Mouse (Mus musculus) olfactory bulb, adult 2 months (tissue): ENCODE data around the gene Actl6b. TPM values are rescaled to one million over a fixed set of nuclear protein-coding genes. Genes with fewer than 3 reads are reported as not detected.

Source experiments
- H3K27ac ChIP-seq: fragments of 200-500 bp; 2 replicates; pipeline ENCODE4 v1.5.1; 2012; ENCODE audit warnings: low read depth, low read length; ENCODE audit not compliant: insufficient read depth
- H3K4me1 ChIP-seq: fragments of 200-500 bp; 2 replicates; pipeline ENCODE4 v1.6.1; 2012; ENCODE audit warnings: low read length; ENCODE audit not compliant: control insufficient read depth, insufficient read depth
- H3K4me3 ChIP-seq: fragments of 200-500 bp; 2 replicates; pipeline ENCODE4 v1.5.1; 2012; ENCODE audit warnings: mild to moderate bottlenecking, low read depth, low read length, moderate library complexity; ENCODE audit not compliant: insufficient read depth
- CTCF ChIP-seq: fragments of 200-500 bp; IDR thresholded peaks from 2 replicates; pipeline ENCODE4 v1.5.1; 2012; ENCODE audit warnings: low read depth, mild to moderate bottlenecking, low read length, moderate library complexity; ENCODE audit not compliant: insufficient read depth
- POLR2A ChIP-seq: fragments of 200-500 bp; IDR thresholded peaks from 2 replicates; pipeline ENCODE4 v1.6.1; 2012; ENCODE audit warnings: mild to moderate bottlenecking, low read depth, low read length, moderate library complexity; ENCODE audit not compliant: insufficient read depth
- WGBS: fragments of 180-500 bp; shearing (Covaris S2); methylation state at CpG from one replicate; pipeline ENCODE4 v1.1.7; 2018; 5-methylcytosine and 5-hydroxymethylcytosine counted together
- polyA plus RNA-seq: library from polyadenylated mRNA; stranded (reverse); fragments of >200 nt; gene quantifications from 2 replicates; pipeline ENCODE4 v1.2.4, GENCODE M21; 2012; ENCODE audit warnings: low replicate concordance; ENCODE audit not compliant: missing spikeins, insufficient read depth, insufficient read length

Gene Actl6b
- polyA plus RNA-seq, 1 experiment, result not detected

GRCm38 (mm10) chr5:137569031-137569430, 15.7 kb downstream of the Actl6b start:
- no peak for TF ChIP-seq POLR2A
- TF ChIP-seq CTCF, result no peak
- H3K27ac ChIP-seq, result no peak overlapping the region
- H3K4me3 ChIP-seq, result no peak overlapping the region
- 68% methylated on average over 12 of the region's 12 CpGs for WGBS
- H3K4me1 ChIP-seq, result no peaks in the 10 kb centered on the region

DNA sequence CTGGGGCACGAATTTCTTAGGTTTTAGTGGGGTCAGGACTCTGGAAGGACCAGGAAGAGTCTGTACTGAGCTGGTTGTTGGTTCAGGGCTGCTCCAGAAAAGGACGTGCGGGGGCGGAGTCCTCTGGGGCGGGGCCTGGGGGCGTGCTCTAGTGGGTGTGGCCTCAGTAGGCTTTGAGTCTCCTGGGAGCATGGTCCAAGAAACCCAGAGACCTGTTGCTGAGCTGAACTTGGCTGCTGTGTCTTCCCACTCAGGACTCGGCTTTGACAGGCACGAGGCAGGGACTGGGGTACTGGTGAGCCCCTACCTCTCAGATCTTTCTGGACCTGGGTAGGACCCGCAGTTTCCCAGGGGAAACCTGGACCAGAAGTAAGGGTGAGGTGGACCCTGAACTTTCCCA, 16.3 kb downstream of the Actl6b start, which contains the start of gene Tfr2:
Gene Tfr2 (plus strand): TSS at position 176 of the 400 bp plus-strand sequence.
- WGBS, result 39% methylated on average over 9 of the region's 9 CpGs
- TF ChIP-seq CTCF (no peak), POLR2A (no peak)
- peaks cover 6% of the 10 kb centered on the region; the same call in 1 of the 2 replicates for H3K4me1 ChIP-seq
- H3K27ac ChIP-seq, result no peak within 1 kb of the TSS
- no peak within 1 kb of the TSS for H3K4me3 ChIP-seq

DNA sequence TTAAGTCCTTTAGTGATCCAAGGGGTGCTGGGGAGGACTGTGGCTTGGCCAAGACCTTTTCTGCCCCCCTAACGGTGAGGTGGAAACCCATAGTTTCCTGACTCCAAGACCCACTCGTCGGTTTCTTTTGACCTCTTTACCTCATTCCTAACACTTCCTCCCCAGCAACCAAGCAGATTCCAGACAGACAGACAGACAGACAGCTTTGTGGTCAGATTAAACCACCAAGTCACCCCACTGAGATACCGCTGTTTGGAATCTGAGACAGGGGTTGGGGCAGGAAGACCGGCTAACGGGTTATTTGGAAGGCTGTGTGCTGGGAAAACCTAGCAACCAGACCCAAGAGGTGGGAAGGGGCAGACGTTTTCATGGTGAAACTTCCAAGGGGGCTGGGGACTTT, 16.9 kb downstream of the Actl6b start:
- no peak for TF ChIP-seq POLR2A
- TF ChIP-seq CTCF, result no peak
- H3K4me3 ChIP-seq, result no peak overlapping the region
- WGBS, result 53% methylated on average over 7 of the region's 7 CpGs
- H3K27ac ChIP-seq, result no peak overlapping the region
- peaks cover 7% of the 10 kb centered on the region; the same call in 1 of the 2 replicates for H3K4me1 ChIP-seq

- TF ChIP-seq CTCF, result no peak
- no peak for TF ChIP-seq POLR2A
- peaks cover 7% of the 10 kb centered on the region; the same call in 1 of the 2 replicates for H3K4me1 ChIP-seq
- no peak overlapping the region for H3K27ac ChIP-seq
- H3K4me3 ChIP-seq, result no peak overlapping the region
- 82% methylated on average over 17 of the region's 17 CpGs for WGBS
These were observed 17.6 kb downstream of the Actl6b start for GRCm38 (mm10) chr5:137570691-137571586.

DNA sequence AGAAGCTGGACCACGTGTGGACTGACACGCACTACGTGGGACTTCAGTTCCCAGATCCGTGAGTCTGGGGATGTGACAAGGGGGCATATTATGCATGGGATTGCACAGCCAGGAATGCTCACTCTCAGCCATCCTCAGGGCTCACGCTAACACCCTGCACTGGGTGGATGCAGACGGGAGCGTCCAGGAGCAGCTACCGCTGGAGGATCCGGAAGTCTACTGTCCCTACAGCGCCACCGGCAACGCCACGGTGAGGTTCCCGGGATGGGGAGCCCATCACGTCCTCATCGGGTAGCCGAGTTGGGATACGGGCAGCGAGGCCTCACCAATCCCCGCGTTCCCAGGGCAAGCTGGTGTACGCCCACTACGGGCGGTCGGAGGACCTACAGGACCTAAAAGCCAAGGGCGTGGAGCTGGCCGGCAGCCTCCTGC, 21.2 kb downstream of the Actl6b start:
- Histone ChIP-seq H3K4me1 (peaks cover 7% of the 10 kb centered on the region; the same call in 1 of the 2 replicates), H3K4me3 (peak overlapping the region; percentile 30), H3K27ac (no peak overlapping the region)
- TF ChIP-seq POLR2A (no peak), CTCF (no peak)
- WGBS, result 9% methylated on average over 27 of the region's 27 CpGs

- TF ChIP-seq CTCF (no peak), POLR2A (no peak)
These were observed 26.9 kb downstream of the Actl6b start for GRCm38 (mm10) chr5:137580246-137580645.

DNA sequence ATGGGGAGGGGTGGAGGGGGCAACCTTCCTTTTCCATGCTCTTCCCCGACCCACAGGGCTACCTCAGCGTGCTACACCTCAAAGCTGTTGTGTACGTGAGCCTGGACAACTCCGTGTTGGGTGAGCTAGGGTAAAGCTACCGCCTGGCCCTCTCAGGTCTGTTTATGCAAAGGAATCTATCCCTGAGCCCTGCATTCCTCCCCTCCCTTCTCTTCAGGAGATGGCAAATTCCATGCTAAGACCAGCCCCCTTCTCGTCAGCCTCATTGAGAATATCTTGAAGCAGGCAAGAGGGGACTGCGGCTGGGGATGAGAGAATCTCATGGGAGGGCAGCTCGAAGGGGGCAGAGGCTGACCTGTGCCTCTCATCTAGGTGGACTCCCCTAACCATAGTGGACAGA, 29.4 kb downstream of the Actl6b start:
- peak overlapping the region; percentile 42; the same call in 1 of the 2 replicates for H3K4me3 ChIP-seq
- H3K27ac ChIP-seq, result no peak overlapping the region
- TF ChIP-seq POLR2A (no peak), CTCF (no peak)
- peaks cover 11% of the 10 kb centered on the region for H3K4me1 ChIP-seq
- WGBS, result 59% methylated on average over 8 of the region's 8 CpGs

More at GRCm38 (mm10) chr5:137580246-137580645, 26.9 kb downstream of the Actl6b start:
- H3K4me1 ChIP-seq, result peaks cover 11% of the 10 kb centered on the region
- 89% methylated on average over 6 of the region's 6 CpGs for WGBS
- H3K27ac ChIP-seq, result no peak overlapping the region
- no peak overlapping the region for H3K4me3 ChIP-seq

DNA sequence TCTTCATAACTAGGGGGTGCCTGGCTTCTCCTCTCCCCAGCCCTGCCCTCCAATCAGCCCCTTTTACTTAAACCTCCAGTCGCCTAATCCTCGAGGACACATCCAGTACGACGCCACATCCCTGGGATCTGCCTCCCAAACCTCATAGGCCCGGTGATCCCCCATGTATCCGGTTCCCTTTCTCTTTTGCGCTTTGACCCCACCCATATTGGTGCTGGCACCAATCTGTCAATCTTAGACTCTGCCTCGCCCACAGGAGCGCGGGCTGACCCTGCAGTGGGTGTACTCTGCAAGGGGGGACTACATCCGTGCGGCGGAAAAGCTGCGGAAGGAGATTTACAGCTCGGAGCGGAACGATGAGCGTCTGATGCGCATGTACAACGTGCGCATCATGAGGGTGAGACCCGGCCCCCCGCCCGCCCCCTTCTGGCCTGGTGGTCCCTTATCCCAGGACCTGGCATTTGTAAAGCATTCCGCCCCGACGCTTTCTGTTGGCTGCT, 30.4 kb downstream of the Actl6b start:
- peak overlapping the region; percentile 48 for H3K27ac ChIP-seq
- TF ChIP-seq POLR2A, result peak; percentile 27; the same call in 1 of the 2 replicates
- TF ChIP-seq CTCF, result no peak
- H3K4me1 ChIP-seq, result peaks cover 11% of the 10 kb centered on the region
- H3K4me3 ChIP-seq, result peak overlapping the region; percentile 42
- WGBS, result 16% methylated on average over 27 of the region's 27 CpGs

DNA sequence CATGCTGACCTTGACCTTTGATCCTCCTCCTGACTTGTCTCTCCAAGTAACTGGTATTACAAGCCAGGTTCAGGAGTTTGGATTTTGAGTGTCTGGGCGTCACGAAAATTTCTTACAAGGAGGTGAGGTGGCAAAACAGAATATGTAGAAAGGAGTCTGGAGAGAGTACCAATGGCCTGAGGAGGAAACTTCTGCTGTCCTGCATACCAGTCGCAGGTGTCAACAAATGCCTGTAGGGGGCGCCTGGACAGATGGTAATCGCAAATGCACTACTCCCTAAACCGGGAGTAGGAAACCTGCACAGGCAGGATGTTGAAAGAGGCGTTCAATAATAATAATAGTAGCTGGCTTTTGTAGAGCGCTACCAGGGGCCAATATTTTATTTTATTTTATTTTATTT, 31.7 kb downstream of the Actl6b start:
- 32% methylated on average over 8 of the region's 8 CpGs for WGBS
- Histone ChIP-seq H3K4me1 (peaks cover 11% of the 10 kb centered on the region), H3K4me3 (no peak overlapping the region), H3K27ac (no peak overlapping the region)
- TF ChIP-seq CTCF (no peak), POLR2A (no peak)
